Mouse (Mus musculus) granulocyte monocyte progenitor cell, adult 5-6 weeks (primary cell): ENCODE results near the gene Olfr128. TPM values are rescaled to one million over a fixed set of nuclear protein-coding genes. Genes with fewer than 3 reads are reported as not detected.
"Not testable (repeated sequence)": the region's sequence is repeated elsewhere in the genome, so short reads cannot be mapped to it uniquely, and the experiment has no call there.

Source experiments
- ATAC-seq: replicated peaks from 2 replicates; pipeline ENCODE4 v1.8.0; 2016; ENCODE audit warnings: mild to moderate bottlenecking, moderate TSS enrichment, inconsistent platforms; ENCODE audit not compliant: poor library complexity, severe bottlenecking
- total RNA-seq, 2 experiments: library from RNA; stranded (forward) in 1 of 2; stranded (reverse) in 1 of 2; fragments of 200-712, 200-1000 nt in 1 of 2; fragments of >200 nt in 1 of 2; fragmentation: Nextera tagmentation in 1 of 2; gene quantifications; 2 replicates each; pipeline ENCODE4 v1.2.3; 2014 to 2017

Gene Olfr128
- not detected in 2 replicates for total RNA-seq (2014; fragmentation: Nextera tagmentation)
- not detected in 2 replicates for total RNA-seq (2017)

GRCm38 (mm10) chr17:37920248-37920647 is at the start of gene Olfr128:
Olfr128 (plus strand) TSS chr17:37920548.
- no peak for ATAC-seq

- no peak for ATAC-seq
Measured at GRCm38 (mm10) chr17:37873830-37874229, 46.5 kb upstream of the Olfr128 start.

GRCm38 (mm10) chr17:37900137-37900536 is 20.2 kb upstream of the Olfr128 start, which contains the start of gene Olfr127:
Olfr127 (plus strand) TSS chr17:37900437.
- ATAC-seq = no peak

- not testable (repeated sequence) for ATAC-seq
Measured at GRCm38 (mm10) chr17:37906821-37907220, 13.5 kb upstream of the Olfr128 start.

GRCm38 (mm10) chr17:37952979-37953378 is 32.6 kb downstream of the Olfr128 start, which contains the start of gene Olfr761:
Olfr761 (minus strand) TSS chr17:37953079.
- no peak for ATAC-seq

- no peak for ATAC-seq
Measured at GRCm38 (mm10) chr17:37973591-37973990, 53.2 kb downstream of the Olfr128 start.

Other genes starting within 250 kb of the Olfr128 start
- gene Olfr119, start 224.0 kb upstream of the Olfr128 start, total RNA-seq (2014; fragmentation: Nextera tagmentation) = not detected in 2 replicates
- not detected in 2 replicates for gene Olfr119, start 224.0 kb upstream of the Olfr128 start, total RNA-seq (2017)
- not detected in 2 replicates for gene Olfr120, start 198.7 kb upstream of the Olfr128 start, total RNA-seq (2014; fragmentation: Nextera tagmentation)
- gene Olfr120, start 198.7 kb upstream of the Olfr128 start, total RNA-seq (2017) = not detected in 2 replicates
- gene Olfr121, start 171.7 kb upstream of the Olfr128 start, total RNA-seq (2014; fragmentation: Nextera tagmentation) = not detected in 2 replicates
- not detected in 2 replicates for gene Olfr121, start 171.7 kb upstream of the Olfr128 start, total RNA-seq (2017)
- gene Olfr122, start 151.9 kb upstream of the Olfr128 start, total RNA-seq (2014; fragmentation: Nextera tagmentation) = not detected in 2 replicates
- gene Olfr122, start 151.9 kb upstream of the Olfr128 start, total RNA-seq (2017) = not detected in 2 replicates
- not detected in 2 replicates for gene Olfr123, start 127.0 kb upstream of the Olfr128 start, total RNA-seq (2014; fragmentation: Nextera tagmentation)
- gene Olfr123, start 127.0 kb upstream of the Olfr128 start, total RNA-seq (2017) = not detected in 2 replicates
- gene Olfr124, start 120.7 kb upstream of the Olfr128 start, total RNA-seq (2014; fragmentation: Nextera tagmentation) = not detected in 2 replicates
- gene Olfr124, start 120.7 kb upstream of the Olfr128 start, total RNA-seq (2017) = not detected in 2 replicates
- gene Olfr125, start 87.6 kb upstream of the Olfr128 start, total RNA-seq (2014; fragmentation: Nextera tagmentation) = not detected in 2 replicates
- not detected in 2 replicates for gene Olfr125, start 87.6 kb upstream of the Olfr128 start, total RNA-seq (2017)
- not detected in 2 replicates for gene Olfr126, start 73.1 kb upstream of the Olfr128 start, total RNA-seq (2014; fragmentation: Nextera tagmentation)
- not detected in 2 replicates for gene Olfr126, start 73.1 kb upstream of the Olfr128 start, total RNA-seq (2017)
- not detected in 2 replicates for gene Olfr127, start 20.1 kb upstream of the Olfr128 start, total RNA-seq (2014; fragmentation: Nextera tagmentation)
- not detected in 2 replicates for gene Olfr127, start 20.1 kb upstream of the Olfr128 start, total RNA-seq (2017)
- gene Olfr761, start 32.5 kb downstream of the Olfr128 start, total RNA-seq (2014; fragmentation: Nextera tagmentation) = not detected in 2 replicates
- gene Olfr761, start 32.5 kb downstream of the Olfr128 start, total RNA-seq (2017) = not detected in 2 replicates
- gene Olfr129, start 139.5 kb downstream of the Olfr128 start, total RNA-seq (2014; fragmentation: Nextera tagmentation) = not detected in 2 replicates
- gene Olfr129, start 139.5 kb downstream of the Olfr128 start, total RNA-seq (2017) = not detected in 2 replicates
- not detected in 2 replicates for gene Olfr130, start 143.4 kb downstream of the Olfr128 start, total RNA-seq (2014; fragmentation: Nextera tagmentation)
- gene Olfr130, start 143.4 kb downstream of the Olfr128 start, total RNA-seq (2017) = not detected in 2 replicates
- not detected in 2 replicates for gene Olfr131, start 168.1 kb downstream of the Olfr128 start, total RNA-seq (2014; fragmentation: Nextera tagmentation)
- not detected in 2 replicates for gene Olfr131, start 168.1 kb downstream of the Olfr128 start, total RNA-seq (2017)
- not detected in 2 replicates for gene Olfr132, start 214.0 kb downstream of the Olfr128 start, total RNA-seq (2014; fragmentation: Nextera tagmentation)
- not detected in 2 replicates for gene Olfr132, start 214.0 kb downstream of the Olfr128 start, total RNA-seq (2017)
- gene Olfr133, start 224.7 kb downstream of the Olfr128 start, total RNA-seq (2014; fragmentation: Nextera tagmentation) = not detected in 2 replicates
- gene Olfr133, start 224.7 kb downstream of the Olfr128 start, total RNA-seq (2017) = not detected in 2 replicates